ENCODE assay signal across 10 mouse cellular contexts in the genomic region with DNA sequence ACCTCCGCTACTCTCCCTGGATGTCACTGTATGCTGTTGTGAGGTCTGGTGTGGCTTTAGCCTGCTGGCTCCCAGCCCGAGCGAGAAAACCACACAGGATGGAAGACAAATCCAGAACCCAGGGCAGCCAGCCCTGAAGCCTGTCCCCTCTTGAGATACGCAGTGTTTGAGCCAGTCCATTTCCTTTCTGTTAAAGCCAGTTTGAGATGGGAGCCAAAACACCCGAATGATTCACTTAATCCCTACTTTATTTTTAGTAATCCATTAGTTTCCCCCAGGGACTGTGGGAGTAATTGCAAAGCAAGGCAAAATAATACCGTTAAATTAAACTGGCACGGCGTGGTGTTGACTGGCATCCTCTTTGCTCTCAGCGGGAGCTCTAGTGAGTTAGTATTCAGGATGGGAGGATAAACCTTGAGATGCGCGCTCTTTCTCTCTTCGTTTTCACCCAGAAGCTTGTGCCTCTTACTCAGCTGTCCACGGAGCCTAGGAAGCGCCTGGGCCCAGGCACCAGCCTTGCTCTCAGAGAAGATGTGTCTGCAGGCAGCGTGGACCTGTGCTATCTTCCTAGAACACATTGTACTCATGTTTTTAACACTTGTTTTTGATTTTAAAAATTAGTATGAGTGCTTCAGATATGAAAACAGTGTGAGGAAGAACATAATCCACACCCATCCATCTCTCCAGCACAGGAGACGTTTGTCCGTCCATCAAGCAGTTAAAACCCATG.
DNase-seq lines count a peak whose midpoint lies in the region; ATAC-seq lines count a peak whose summit lies in the region.
"Had no signal": no experiment of that assay in that cellular context is flagged by ENCODE, and none has a peak within 500 bp of the region (broad histone marks: within the 10 kb centered on the region; RNA-seq: fewer than 3 reads in every experiment).

No protein-coding gene starts in this region.

- peak; percentile 57; the same call in 1 of the 2 replicates for ATAC-seq in hindbrain, embryonic 14.5 days (ENCODE audit: low FRiP score)
- ATAC-seq in hindbrain, embryonic 12.5 days (ENCODE audit: low FRiP score): no peak
- peak; percentile 54; the same call in 1 of the 2 replicates for ATAC-seq in neural tube, embryonic 14.5 days (ENCODE audit: low read depth)
- ATAC-seq in inflammation-experienced regulatory T-cells, adult 6 months: no peak

- peak overlapping the region; percentile 57; the same call in 1 of the 2 replicates for H3K27ac ChIP-seq in hindbrain, embryonic 14.5 days
- H3K27ac ChIP-seq in hindbrain, embryonic 12.5 days: no peak overlapping the region
- 0 out of 2 replicates have a peak overlapping the region, but pooled peaks have one; percentile 10 for H3K27ac ChIP-seq in neural tube, embryonic 14.5 days (ENCODE audit: low read depth, low read length)
- H3K27ac ChIP-seq: embryonic facial prominence, embryonic 12.5 days; limb, embryonic 13.5 days had no signal

- H3K27me3 ChIP-seq in hindbrain, embryonic 14.5 days (ENCODE audit: control insufficient read depth, insufficient read depth, low read length): no peaks in the 10 kb centered on the region
- no peaks in the 10 kb centered on the region for H3K27me3 ChIP-seq in hindbrain, embryonic 12.5 days
- H3K27me3 ChIP-seq in neural tube, embryonic 14.5 days (ENCODE audit: control insufficient read depth, insufficient read depth, low read length): no peaks in the 10 kb centered on the region
- H3K27me3 ChIP-seq: embryonic facial prominence, embryonic 12.5 days; limb, embryonic 13.5 days had no signal

- H3K4me2 ChIP-seq in hindbrain, embryonic 14.5 days (replicated peaks): no peak overlapping the region
- H3K4me2 ChIP-seq in hindbrain, embryonic 12.5 days (replicated peaks): no peak overlapping the region
- H3K4me2 ChIP-seq in neural tube, embryonic 14.5 days (ENCODE audit: low read depth, low read length): no peak overlapping the region
- H3K4me2 ChIP-seq: embryonic facial prominence, embryonic 12.5 days; limb, embryonic 13.5 days had no signal

- no peak overlapping the region for H3K4me3 ChIP-seq in hindbrain, embryonic 14.5 days (replicated peaks; ENCODE audit: low read length)
- no peak overlapping the region for H3K4me3 ChIP-seq in hindbrain, embryonic 12.5 days
- H3K4me3 ChIP-seq in neural tube, embryonic 14.5 days (ENCODE audit: low read depth, low read length): no peak overlapping the region
- H3K4me3 ChIP-seq: embryonic facial prominence, embryonic 12.5 days; limb, embryonic 13.5 days had no signal

- H3K9me3 ChIP-seq in hindbrain, embryonic 14.5 days (ENCODE audit: control insufficient read depth, low read length): no peaks in the 10 kb centered on the region
- H3K9me3 ChIP-seq in hindbrain, embryonic 12.5 days (replicated peaks): no peaks in the 10 kb centered on the region
- no peaks in the 10 kb centered on the region for H3K9me3 ChIP-seq in neural tube, embryonic 14.5 days (ENCODE audit: control insufficient read depth, low read length)
- H3K9me3 ChIP-seq: embryonic facial prominence, embryonic 12.5 days; limb, embryonic 13.5 days had no signal

- no peaks in the 10 kb centered on the region for H3K36me3 ChIP-seq in hindbrain, embryonic 14.5 days (replicated peaks; ENCODE audit: control insufficient read depth, insufficient read depth)
- H3K36me3 ChIP-seq in hindbrain, embryonic 12.5 days: no peaks in the 10 kb centered on the region
- no peaks in the 10 kb centered on the region for H3K36me3 ChIP-seq in neural tube, embryonic 14.5 days (ENCODE audit: control insufficient read depth, insufficient read depth, low read length)
- H3K36me3 ChIP-seq: embryonic facial prominence, embryonic 12.5 days had no signal

- WGBS in hindbrain, embryonic 14.5 days: 56% methylated on average over 17 of the region's 17 CpGs
- 76% methylated on average over 17 of the region's 17 CpGs for WGBS in hindbrain, embryonic 12.5 days
- WGBS in neural tube, embryonic 14.5 days: 54% methylated on average over 17 of the region's 17 CpGs

- peaks cover 5% of the 10 kb centered on the region; the same call in 1 of the 2 replicates for H3K4me1 ChIP-seq in hindbrain, embryonic 14.5 days (replicated peaks; ENCODE audit: control insufficient read depth, insufficient read depth, low read length)
- peaks cover 8% of the 10 kb centered on the region; the same call in 1 of the 2 replicates for H3K4me1 ChIP-seq in hindbrain, embryonic 12.5 days
- peaks cover 6% of the 10 kb centered on the region; the same call in 1 of the 2 replicates for H3K4me1 ChIP-seq in neural tube, embryonic 14.5 days (ENCODE audit: control insufficient read depth, insufficient read depth, low read length)
- H3K4me1 ChIP-seq: embryonic facial prominence, embryonic 12.5 days had no signal

- intact Hi-C loops in heart, postnatal 25 days (cut with DNase I): no loop called here

- H3K9ac ChIP-seq in hindbrain, embryonic 14.5 days: no peak overlapping the region
- H3K9ac ChIP-seq in hindbrain, embryonic 12.5 days: no peak overlapping the region
- H3K9ac ChIP-seq in neural tube, embryonic 14.5 days (replicated peaks; ENCODE audit: low read depth, low read length): no peak overlapping the region
- H3K9ac ChIP-seq: embryonic facial prominence, embryonic 12.5 days; limb, embryonic 13.5 days had no signal

- DNase-seq in hindbrain, embryonic 14.5 days (ENCODE audit: low spot score): peak; percentile 74
- peak; percentile 46 for DNase-seq in NIH3T3 (ENCODE audit: low read depth)
- DNase-seq in cerebellum, postnatal 36 days: peak; percentile 66 to 67
- peak; percentile 41 for DNase-seq in heart, postnatal 25 days (ENCODE audit: low spot score)
- DNase-seq in urinary bladder, postnatal 10 days (ENCODE audit: low spot score): no peak

Comparison
In these comparisons a context has a peak if more than half of its experiments do, and no peak if none do; other contexts are left out.
1. ATAC-seq: peak in hindbrain, embryonic 14.5 days (single experiment) and neural tube, embryonic 14.5 days (single experiment); none in hindbrain, embryonic 12.5 days (single experiment) and inflammation-experienced regulatory T-cells, adult 6 months (single experiment).